Mouse (Mus musculus): ENCODE results near the gene Gm20388.
A peak's percentile ranks its signal among the peaks of the same experiment; 100 is the strongest.

Gm20388 gene

GRCm38 (mm10) chr8:120607460-120607859 is 696.8 kb downstream of the Gm20388 start:
- DNase-seq (ENCODE audit: low spot score): no peak

- DNase-seq (ENCODE audit: low spot score): peak; percentile 56
Measured at GRCm38 (mm10) chr8:120607885-120608284, 697.2 kb downstream of the Gm20388 start.

- no peak for DNase-seq (ENCODE audit: low spot score)
Measured at GRCm38 (mm10) chr8:120610824-120611223, 700.2 kb downstream of the Gm20388 start.

- DNase-seq (ENCODE audit: low spot score): no peak
Measured at GRCm38 (mm10) chr8:120614491-120614890, 703.9 kb downstream of the Gm20388 start.

- DNase-seq (ENCODE audit: low spot score): no peak
Measured at GRCm38 (mm10) chr8:120616663-120617626, 706.3 kb downstream of the Gm20388 start.

- DNase-seq (ENCODE audit: low spot score): peak; percentile 64
Measured at GRCm38 (mm10) chr8:120618110-120618509, 707.5 kb downstream of the Gm20388 start.

GRCm38 (mm10) chr8:120619235-120620180 is 708.9 kb downstream of the Gm20388 start:
- no peak for DNase-seq (ENCODE audit: low spot score)

GRCm38 (mm10) chr8:120620441-120620840 is 709.8 kb downstream of the Gm20388 start:
- DNase-seq (ENCODE audit: low spot score): no peak

GRCm38 (mm10) chr8:120622161-120622560 is 711.5 kb downstream of the Gm20388 start:
- DNase-seq (ENCODE audit: low spot score): no peak

GRCm38 (mm10) chr8:120623608-120624007 is 713.0 kb downstream of the Gm20388 start:
- no peak for DNase-seq (ENCODE audit: low spot score)

- DNase-seq (ENCODE audit: low spot score): no peak
Measured at GRCm38 (mm10) chr8:120626461-120626860, 715.8 kb downstream of the Gm20388 start.

GRCm38 (mm10) chr8:120627298-120627697 is 716.7 kb downstream of the Gm20388 start:
- no peak for DNase-seq (ENCODE audit: low spot score)

- DNase-seq (ENCODE audit: low spot score): no peak
Measured at GRCm38 (mm10) chr8:120630031-120630430, 719.4 kb downstream of the Gm20388 start.

- DNase-seq (ENCODE audit: low spot score): no peak
Measured at GRCm38 (mm10) chr8:120630848-120631247, 720.2 kb downstream of the Gm20388 start.

- DNase-seq (ENCODE audit: low spot score): no peak
Measured at GRCm38 (mm10) chr8:120631441-120632375, 721.1 kb downstream of the Gm20388 start.

GRCm38 (mm10) chr8:120632969-120633664 is 722.5 kb downstream of the Gm20388 start:
- DNase-seq (ENCODE audit: low spot score): no peak

- no peak for DNase-seq (ENCODE audit: low spot score)
Measured at GRCm38 (mm10) chr8:120633665-120634271, 723.1 kb downstream of the Gm20388 start.

- DNase-seq (ENCODE audit: low spot score): peak; percentile 71
Measured at GRCm38 (mm10) chr8:120634329-120634839, 723.7 kb downstream of the Gm20388 start.

GRCm38 (mm10) chr8:120641245-120641644 is 730.6 kb downstream of the Gm20388 start:
- DNase-seq (ENCODE audit: low spot score): no peak
